Mouse (Mus musculus) left cerebral cortex, adult 8-10 months (tissue): Measurements from ENCODE around the gene Fam20c. TPM values are rescaled to one million over a fixed set of nuclear protein-coding genes. Genes with fewer than 3 reads are reported as not detected.

Experiments
- total RNA-seq, 4 experiments: library from RNA; stranded (reverse); gene quantifications; 2 replicates each; pipeline ENCODE4 v1.2.4; 2022

Fam20c gene
- total RNA-seq, 4 experiments from 2014 or later, result 42.6 to 50.0 (median 47.2) TPM

Other genes starting within 250 kb of the Fam20c start
- gene 1700123K08Rik, start 189.8 kb upstream of the Fam20c start, total RNA-seq, result under 1 TPM in 1 of 4 experiments, not detected in 3; 0.37 TPM
- 10 to 100 TPM; 27.2 to 32.5 (median 31.5) TPM for gene Zfp68, start 134.8 kb upstream of the Fam20c start, total RNA-seq
- 10 to 100 TPM; 16.0 to 18.4 (median 17.2) TPM for gene A430033K04Rik, start 131.7 kb upstream of the Fam20c start, total RNA-seq
- gene Gm5294, start 65.6 kb downstream of the Fam20c start, total RNA-seq, result not detected
- 10 to 100 TPM; 41.9 to 48.3 (median 44.5) TPM for gene Pdgfa, start 242.9 kb downstream of the Fam20c start, total RNA-seq